Mouse (Mus musculus): Measurements from ENCODE around the gene Gm49336. TPM values are rescaled to one million over a fixed set of nuclear protein-coding genes. Genes with fewer than 3 reads are reported as not detected.
A peak's percentile ranks its signal among the peaks of the same experiment; 100 is the strongest.

The Gm49336 gene
- total RNA-seq (2015) (78.5 and 89.2 TPM in 2 replicates), total RNA-seq (2017) (97.0 and 110 TPM in 2 replicates)

- ATAC-seq (replicated peaks; ENCODE audit: poor library complexity): peak; percentile 93
These were observed at the start of gene Gm49336, which contains the start of gene Nupl1 for GRCm38 (mm10) chr14:60251281-60252003. Gene Gm49336 (minus strand): TSS chr14:60251507. Gene Nupl1 (minus strand): TSS chr14:60251431.

- no peak for ATAC-seq (replicated peaks; ENCODE audit: poor library complexity)
These were observed 49.7 kb upstream of the Gm49336 start for GRCm38 (mm10) chr14:60301024-60301423.

DNA sequence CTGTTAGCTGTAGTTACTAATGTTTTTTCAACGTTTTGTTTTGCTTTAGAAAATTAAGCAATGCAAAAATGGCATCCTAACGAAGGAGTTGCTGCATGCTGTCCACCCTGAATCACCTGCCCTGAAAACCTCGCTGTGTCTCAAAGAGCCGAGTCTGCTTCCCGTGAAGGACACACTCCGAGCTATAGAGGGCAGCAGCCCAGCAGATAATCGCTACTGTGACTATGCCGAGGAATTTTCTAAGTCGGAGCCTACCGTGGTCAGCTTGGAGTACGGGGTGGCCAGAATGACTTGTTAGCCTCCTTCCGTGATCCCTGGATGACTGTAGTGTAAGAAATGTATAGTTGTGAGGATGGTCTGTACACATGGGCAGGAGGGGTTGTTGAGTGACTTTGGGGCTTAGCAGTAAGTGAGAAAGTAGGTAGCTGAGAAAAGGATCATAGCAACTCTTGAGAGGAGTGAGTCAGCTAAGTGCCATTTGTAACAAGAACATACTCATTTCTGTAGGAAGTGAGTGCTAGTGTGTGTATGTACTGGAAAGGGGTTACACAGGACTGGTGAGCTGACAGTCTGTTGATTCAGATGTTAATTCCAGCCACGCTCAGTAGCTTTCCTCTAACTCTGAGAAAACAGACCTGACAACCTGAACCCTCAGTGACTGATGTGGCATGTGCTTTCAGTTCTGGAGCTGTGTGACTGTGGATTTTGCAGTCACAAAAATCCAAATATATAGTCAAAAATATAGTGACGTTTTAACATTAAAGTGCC lies 49.1 kb upstream of the Gm49336 start:
- no peak for ATAC-seq (replicated peaks; ENCODE audit: poor library complexity)

GRCm38 (mm10) chr14:60295531-60295930 lies 44.2 kb upstream of the Gm49336 start:
- ATAC-seq (replicated peaks; ENCODE audit: poor library complexity): no peak

- ATAC-seq (replicated peaks; ENCODE audit: poor library complexity): peak; percentile 72
These were observed 39.1 kb upstream of the Gm49336 start for GRCm38 (mm10) chr14:60290363-60290762.

GRCm38 (mm10) chr14:60286194-60286863 lies 35.0 kb upstream of the Gm49336 start:
- no peak for ATAC-seq (replicated peaks; ENCODE audit: poor library complexity)

DNA sequence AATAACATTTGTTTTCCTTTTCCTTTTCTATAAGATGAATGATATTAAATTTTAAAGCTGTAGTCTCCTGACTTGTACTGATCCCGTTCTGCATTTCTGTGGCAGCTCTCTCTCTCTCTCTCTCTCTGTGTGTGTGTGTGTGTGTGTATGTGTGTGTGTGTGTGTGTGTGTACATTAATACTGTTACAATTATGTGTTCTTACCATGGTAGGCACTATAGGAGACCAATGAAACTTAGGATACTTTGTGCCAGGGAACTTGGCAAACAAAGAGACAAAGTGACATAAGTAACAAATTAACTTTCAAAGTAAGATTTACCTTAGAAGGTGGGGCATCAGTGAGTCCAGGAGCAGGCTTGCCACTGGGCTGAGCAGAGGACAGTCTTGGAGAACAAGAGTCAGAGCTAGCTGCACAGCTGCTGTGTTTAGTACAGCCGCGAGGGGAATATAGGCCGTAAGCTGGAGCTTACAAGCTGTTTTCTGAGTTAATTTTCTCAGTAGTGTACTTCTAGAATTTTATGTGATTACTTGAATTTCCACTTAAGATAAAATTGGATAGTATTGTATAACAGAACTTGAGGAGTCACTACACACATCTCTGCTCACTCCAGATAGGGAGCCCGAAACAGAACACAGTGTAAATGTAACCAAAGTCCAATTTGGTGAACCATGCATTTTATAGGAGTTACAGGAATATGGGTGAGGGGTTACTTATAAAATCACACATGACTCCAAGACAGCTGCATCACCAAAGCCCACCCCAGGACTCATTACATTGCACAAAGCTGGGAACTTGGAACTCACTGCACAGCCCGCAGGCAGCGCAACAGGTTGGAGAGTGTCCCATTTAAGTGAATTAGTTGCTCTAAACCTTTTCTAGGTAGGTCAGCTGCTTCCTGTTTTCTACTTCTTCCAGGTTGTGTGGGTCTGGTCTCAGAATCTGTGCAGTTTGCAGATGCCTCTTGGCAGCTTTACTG lies 24.3 kb upstream of the Gm49336 start:
- no peak for ATAC-seq (replicated peaks; ENCODE audit: poor library complexity)

DNA sequence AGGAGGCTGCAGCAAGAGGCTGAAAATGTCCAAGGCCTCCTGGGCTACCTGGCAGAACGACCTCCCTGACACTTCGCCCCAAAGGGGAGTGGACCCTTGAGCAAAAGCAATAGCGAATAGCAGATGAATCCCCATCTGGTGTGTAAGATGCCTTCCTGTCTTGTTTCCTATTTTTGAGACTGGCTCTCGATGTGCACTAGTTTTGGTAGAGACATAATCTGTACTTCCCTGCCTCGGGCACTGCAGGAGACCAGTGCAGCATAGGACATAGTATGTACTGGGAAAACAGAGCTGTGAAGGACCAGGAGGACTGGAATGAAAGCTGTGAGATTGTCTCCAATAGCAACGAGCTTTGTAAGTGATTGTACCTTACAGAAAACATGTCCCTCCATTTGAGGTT lies 22.0 kb upstream of the Gm49336 start:
- no peak for ATAC-seq (replicated peaks; ENCODE audit: poor library complexity)

DNA sequence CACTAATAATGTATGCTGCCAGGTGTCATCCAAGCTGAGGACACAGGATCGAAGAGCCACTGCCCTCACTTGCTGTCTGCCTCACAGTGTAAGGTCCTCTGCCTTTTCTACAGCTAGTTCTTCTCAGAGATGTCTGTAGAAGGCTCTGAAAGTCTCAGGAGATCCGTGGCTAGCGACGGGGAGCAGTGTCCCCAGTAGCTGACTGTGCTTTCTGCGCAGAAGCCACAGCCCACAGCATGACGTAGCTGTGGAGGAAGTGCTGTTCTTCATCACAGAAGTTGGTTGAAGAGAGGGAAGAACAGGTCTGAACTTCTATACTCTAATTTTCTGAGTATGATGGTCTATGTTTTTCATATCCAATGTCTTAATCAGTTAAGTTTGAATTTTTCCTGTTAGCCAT lies 18.0 kb upstream of the Gm49336 start:
- ATAC-seq (replicated peaks; ENCODE audit: poor library complexity): peak; percentile 45

DNA sequence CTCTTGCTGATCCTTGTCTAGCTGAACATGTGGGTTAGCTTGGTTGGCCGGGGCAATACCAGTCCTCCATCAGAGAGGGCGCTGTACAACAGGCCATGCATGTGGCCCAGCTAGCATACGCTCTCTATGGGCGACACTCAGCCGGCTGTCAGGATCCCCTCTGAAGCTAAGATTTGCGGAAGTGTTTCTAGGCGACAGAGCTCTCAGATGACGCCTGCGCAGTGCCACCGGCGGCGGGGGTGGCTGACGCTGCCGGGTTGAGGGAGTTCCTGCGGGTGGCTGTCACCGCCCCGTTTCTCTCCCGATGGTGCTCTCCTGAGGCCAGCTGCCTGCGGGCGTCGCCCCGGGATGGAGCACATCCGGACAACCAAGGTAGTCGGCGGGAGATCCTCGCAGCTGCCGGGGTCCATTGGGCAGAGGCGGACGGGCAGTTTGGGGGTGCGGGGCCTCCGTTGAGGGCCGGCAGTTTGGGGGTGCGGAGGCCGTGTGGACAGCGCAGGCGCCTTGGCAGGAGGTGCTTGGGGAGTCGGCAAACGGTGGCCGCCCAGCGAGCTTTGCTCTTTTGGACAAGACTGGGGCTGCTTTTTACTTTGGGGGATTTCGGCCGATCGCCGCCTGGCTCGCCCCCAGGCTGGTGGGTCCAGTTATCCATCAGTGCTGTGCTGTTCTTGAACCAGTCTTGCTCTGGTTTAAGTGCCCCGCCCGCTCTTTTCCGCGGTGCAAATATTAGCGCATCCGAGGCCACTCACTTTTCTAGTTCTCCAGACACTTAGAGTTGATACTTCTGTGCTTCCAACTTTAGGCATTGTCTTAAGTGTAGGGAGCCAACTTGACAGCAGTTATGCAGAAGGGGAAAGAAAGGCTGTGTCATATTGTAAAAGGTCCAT lies 13.9 kb upstream of the Gm49336 start, which contains the start of gene Mtmr6:
TSS of gene Mtmr6 (plus strand) at position 239 of the 887 bp plus-strand sequence.
- ATAC-seq (replicated peaks; ENCODE audit: poor library complexity): peak; percentile 98

GRCm38 (mm10) chr14:60262316-60262715 lies 11.0 kb upstream of the Gm49336 start:
- no peak for ATAC-seq (replicated peaks; ENCODE audit: poor library complexity)

DNA sequence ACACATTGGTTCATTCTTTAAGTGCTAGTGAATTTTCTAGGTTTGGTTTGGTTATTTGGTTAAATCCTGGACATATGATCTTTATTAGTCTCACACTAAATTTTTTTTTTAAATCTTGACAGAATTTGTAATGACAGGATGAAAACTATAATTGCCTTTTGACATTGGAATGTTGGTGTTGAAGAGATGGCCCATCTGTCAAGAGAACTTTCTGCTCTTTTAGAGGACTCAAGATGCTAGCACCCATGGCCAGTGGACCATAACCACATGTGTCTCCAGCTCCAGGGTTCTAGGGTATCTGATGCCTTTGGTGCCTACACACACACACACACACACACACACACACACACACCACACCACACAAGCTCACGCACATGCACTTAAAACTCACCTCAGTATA lies 6.5 kb upstream of the Gm49336 start:
- ATAC-seq (replicated peaks; ENCODE audit: poor library complexity): no peak

DNA sequence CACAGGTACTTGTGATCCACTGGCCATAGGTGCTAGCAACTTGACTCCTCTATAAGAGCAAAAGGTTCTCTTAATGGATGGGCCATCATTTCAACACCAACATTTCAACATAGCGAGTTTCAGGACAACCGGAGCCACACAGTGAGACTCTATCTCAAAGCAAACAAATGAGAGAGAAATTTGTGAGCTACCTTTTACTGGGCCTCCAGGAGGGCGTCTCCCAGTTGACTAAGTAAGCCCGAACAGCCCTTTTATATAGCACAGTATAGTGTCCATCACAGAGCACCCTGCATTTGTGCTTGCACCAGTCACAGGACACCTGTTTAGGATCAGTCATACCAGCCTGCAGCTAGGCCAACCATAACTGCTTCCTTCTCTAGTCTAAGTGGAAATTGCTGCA lies 5.8 kb upstream of the Gm49336 start:
- ATAC-seq (replicated peaks; ENCODE audit: poor library complexity): no peak

- ATAC-seq (replicated peaks; ENCODE audit: poor library complexity): peak; percentile 40; the same call in 1 of the 2 replicates
These were observed 5.0 kb upstream of the Gm49336 start for GRCm38 (mm10) chr14:60256356-60256755.

DNA sequence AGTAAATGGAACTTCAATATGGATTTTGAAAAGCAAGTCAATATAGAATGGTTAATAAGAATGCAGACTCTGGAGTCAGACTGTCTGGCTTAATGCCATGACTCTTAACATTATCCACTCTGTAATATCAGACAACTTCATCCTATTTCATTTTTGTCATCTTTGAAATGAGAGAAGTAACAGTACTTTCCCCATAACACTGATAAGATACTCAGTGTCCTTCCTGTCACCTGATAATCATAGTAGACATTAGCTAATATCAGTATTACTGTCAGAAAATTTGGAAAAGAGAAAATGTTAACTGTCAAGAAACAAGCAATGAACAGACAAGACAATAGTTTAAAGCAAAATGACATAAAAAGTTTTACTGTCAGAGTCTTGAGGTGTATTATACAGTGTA lies 3.5 kb upstream of the Gm49336 start:
- ATAC-seq (replicated peaks; ENCODE audit: poor library complexity): no peak

- no peak for ATAC-seq (replicated peaks; ENCODE audit: poor library complexity)
These were observed 2.2 kb upstream of the Gm49336 start for GRCm38 (mm10) chr14:60253466-60253865.

DNA sequence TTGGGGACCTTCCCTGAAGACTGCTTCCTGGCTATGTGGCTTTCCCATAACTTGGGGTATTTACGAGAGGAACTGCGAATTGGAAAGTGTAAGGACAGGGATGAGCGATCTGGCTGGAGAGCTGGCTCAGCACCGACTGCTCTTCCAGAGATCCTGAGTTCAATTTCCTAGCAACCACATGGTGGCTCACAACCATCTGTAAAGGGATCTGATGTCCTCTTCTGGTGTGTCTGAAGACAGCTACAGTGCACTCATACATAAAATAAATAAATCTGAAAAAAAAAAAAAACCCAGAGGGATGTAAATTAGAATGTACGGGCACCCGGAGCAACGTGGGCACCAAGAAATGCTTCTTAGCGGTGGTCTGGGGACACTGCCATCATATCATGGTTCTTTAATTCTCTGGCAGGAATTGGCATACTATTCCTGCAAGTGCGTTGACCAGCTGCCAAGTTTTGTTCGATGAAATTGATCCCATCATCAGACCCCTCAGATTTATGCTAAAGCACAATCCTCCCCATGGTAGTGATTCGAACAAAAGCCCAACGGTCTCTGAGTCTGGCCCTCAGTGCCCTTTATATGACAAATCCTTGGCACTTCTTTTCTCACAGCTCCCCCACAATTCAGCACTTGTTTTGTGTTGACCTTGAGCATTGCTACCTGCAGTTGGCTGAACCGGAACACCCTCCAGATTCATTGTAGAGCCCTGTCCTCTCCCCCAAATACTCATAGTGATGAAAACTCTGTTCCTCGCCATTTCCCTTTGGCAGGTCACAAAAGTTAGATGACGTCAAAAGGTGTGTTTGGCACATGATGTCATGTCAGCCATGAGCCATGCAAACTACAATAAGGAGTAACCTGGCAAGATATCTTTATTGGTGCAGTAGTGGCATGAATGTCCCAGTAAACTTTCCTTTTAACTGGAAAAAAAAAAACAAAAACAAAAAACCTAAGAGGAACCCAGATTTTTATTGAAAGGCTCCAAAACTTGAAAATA lies 995 bp upstream of the Gm49336 start:
- no peak for ATAC-seq (replicated peaks; ENCODE audit: poor library complexity)

DNA sequence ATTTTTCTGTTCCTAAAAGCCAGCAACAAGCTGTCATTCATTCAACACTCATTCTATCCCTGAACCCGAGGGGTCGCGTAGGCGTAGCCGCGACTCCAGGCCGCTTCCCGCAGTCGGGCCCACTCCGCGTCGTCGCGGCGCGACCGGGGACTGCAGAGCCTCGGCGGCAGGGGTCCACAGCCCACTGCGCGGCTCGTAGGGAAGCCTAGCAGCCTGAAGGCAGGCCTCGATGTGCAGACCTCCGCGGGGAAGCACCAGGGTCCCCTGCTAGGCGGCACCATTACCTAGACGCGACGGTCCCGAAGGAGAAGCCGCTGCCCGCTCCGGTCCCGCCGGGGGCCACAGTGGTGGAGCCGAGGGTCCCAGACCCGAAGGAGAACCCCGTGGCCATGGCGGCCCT lies 428 bp downstream of the Gm49336 start:
- ATAC-seq (replicated peaks; ENCODE audit: poor library complexity): peak; percentile 23
